Mouse (Mus musculus) cortical plate, adult 2 months (tissue): ENCODE results near the gene Slc8b1.

Source experiments
- CTCF ChIP-seq: fragments of 200-500 bp; IDR thresholded peaks from 2 replicates; pipeline ENCODE4 v1.5.1; 2011; ENCODE audit warnings: mild to moderate bottlenecking, control low read depth, low read length; ENCODE audit not compliant: insufficient read depth; ENCODE audit errors: extremely low read depth
- POLR2A ChIP-seq: fragments of 200-500 bp; IDR thresholded peaks from 2 replicates; pipeline ENCODE4 v1.6.1; 2011; ENCODE audit warnings: mild to moderate bottlenecking, low read length, control low read depth; ENCODE audit not compliant: insufficient read depth; ENCODE audit errors: extremely low read depth

- TF ChIP-seq POLR2A: no peak
- no peak for TF ChIP-seq CTCF
Measured at GRCm38 (mm10) chr5:120574469-120575063, 63.6 kb downstream of the Slc8b1 start.
